Mouse (Mus musculus) ES-E14 (cell line): ENCODE measurements around the gene 4930404N11Rik.

Experiments used
- CHD2 ChIP-seq: IDR thresholded peaks from 2 replicates; pipeline ENCODE4 v1.6.1; 2014; ENCODE audit warnings: mild to moderate bottlenecking, low read depth, low read length, inconsistent platforms
- HCFC1 ChIP-seq: IDR thresholded peaks from 2 replicates; pipeline ENCODE4 v1.6.1; 2012; ENCODE audit warnings: low read length, inconsistent platforms, borderline replicate concordance; ENCODE audit not compliant: insufficient read depth
- ZC3H11A ChIP-seq: IDR thresholded peaks from 2 replicates; pipeline ENCODE4 v1.6.1; 2012; ENCODE audit warnings: low read depth, mild to moderate bottlenecking, inconsistent platforms, low read length, borderline replicate concordance
- ZNF384 ChIP-seq: IDR thresholded peaks from 2 replicates; pipeline ENCODE4 v1.6.1; 2012; ENCODE audit warnings: low read depth, low read length, inconsistent platforms

GRCm38 (mm10) chr10:81379183-81379553, 13.6 kb upstream of the 4930404N11Rik start:
- TF ChIP-seq HCFC1 (no peak), ZC3H11A (no peak), CHD2 (no peak), ZNF384 (no peak)
